Mouse (Mus musculus) spleen, adult 2 months (tissue): ENCODE data around the gene Cspg5.
A peak's percentile ranks its signal among the peaks of the same experiment; 100 is the strongest.

Experiments
- CTCF ChIP-seq: fragments of 200-500 bp; IDR thresholded peaks from 2 replicates; pipeline ENCODE4 v1.5.1; 2011; ENCODE audit warnings: mild to moderate bottlenecking, inconsistent platforms; ENCODE audit not compliant: insufficient read depth, insufficient read length, insufficient replicate concordance; ENCODE audit errors: extremely low read depth
- POLR2A ChIP-seq: fragments of 200-500 bp; IDR thresholded peaks from 2 replicates; pipeline ENCODE4 v1.6.1; 2011; ENCODE audit warnings: low read depth, low read length, inconsistent platforms

- TF ChIP-seq POLR2A: no peak
- TF ChIP-seq CTCF: peak; percentile 75; the same call in 1 of the 2 replicates
These were observed 53.5 kb downstream of the Cspg5 start for GRCm38 (mm10) chr9:110296867-110297627.
